Mouse (Mus musculus) E14TG2a.4 (cell line): ENCODE data around the gene Magi1.

Experiments
- CTCF ChIP-seq: conservative IDR thresholded peaks from 2 replicates; pipeline ENCODE4 v1.5.1; 2014; ENCODE audit warnings: low read length
- NANOG ChIP-seq: IDR thresholded peaks from 2 replicates; pipeline ENCODE4 v1.6.1; 2014; ENCODE audit warnings: borderline replicate concordance, low read length, mixed read lengths
- POU5F1 ChIP-seq: IDR thresholded peaks from 2 replicates; pipeline ENCODE4 v1.6.1; 2014; ENCODE audit warnings: low read length, borderline replicate concordance

DNA sequence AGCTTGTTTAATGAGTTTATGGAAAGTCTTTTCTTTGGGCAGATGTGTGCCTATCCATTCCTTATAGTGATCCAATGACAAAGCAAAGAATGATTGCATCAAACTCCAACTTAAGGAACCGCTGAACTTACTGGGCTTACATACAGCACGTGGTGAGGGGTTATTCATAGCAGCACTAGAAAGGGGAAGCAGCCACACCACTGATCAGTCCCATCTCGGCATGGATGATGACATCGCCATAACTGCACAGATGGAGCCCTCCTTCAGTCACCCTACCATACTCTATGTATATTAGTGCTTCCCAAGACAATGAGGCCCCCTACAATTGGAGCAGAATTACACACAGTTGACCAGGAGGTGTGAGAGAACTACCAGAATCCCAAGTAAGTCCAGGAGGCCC, 238.5 kb downstream of the Magi1 start:
- TF ChIP-seq CTCF: no peak
- TF ChIP-seq POU5F1: no peak
- no peak for TF ChIP-seq NANOG
